8 mouse cellular contexts compared by ENCODE assay signal in genomic region chr3:87970939-87971488, GRCm38 (mm10). TPM values are rescaled to one million over a fixed set of nuclear protein-coding genes. Genes with fewer than 3 reads are reported as not detected.
A peak's percentile ranks its signal among the peaks of the same experiment; 100 is the strongest.
DNase-seq lines count a peak whose midpoint lies in the region; ATAC-seq lines count a peak whose summit lies in the region.

Gene Nes (plus strand): TSS chr3:87971078.

- H3K4me2 ChIP-seq in forebrain, embryonic 13.5 days, result peak within 1 kb of the TSS; percentile 96
- peak within 1 kb of the TSS; percentile 94 for H3K4me2 ChIP-seq in limb, embryonic 12.5 days
- peak within 1 kb of the TSS; percentile 94 for H3K4me2 ChIP-seq in midbrain, embryonic 13.5 days (replicated peaks)

- H3K27ac ChIP-seq in forebrain, embryonic 13.5 days, result peak within 1 kb of the TSS; percentile 98
- H3K27ac ChIP-seq in limb, embryonic 12.5 days, result peak within 1 kb of the TSS; percentile 35; the same call in 1 of the 2 replicates
- H3K27ac ChIP-seq in midbrain, embryonic 13.5 days, result peak within 1 kb of the TSS; percentile 90

- peak within 1 kb of the TSS; percentile 82 for H3K4me3 ChIP-seq in forebrain, embryonic 13.5 days
- H3K4me3 ChIP-seq in limb, embryonic 12.5 days (replicated peaks), result peak within 1 kb of the TSS; percentile 53
- H3K4me3 ChIP-seq in midbrain, embryonic 13.5 days (replicated peaks), result peak within 1 kb of the TSS; percentile 70

- ATAC-seq in forebrain, embryonic 13.5 days, result peak; percentile 69
- peak; percentile 14 to 18; a peak in 1 of 4 replicates for ATAC-seq in hematopoietic stem cell, adult 5-6 weeks (replicated peaks in 1 of 2; ENCODE audit: insufficient read depth in 1 of 2, low FRiP score in 2 of 2, low TSS enrichment in 1 of 2, low read depth in 1 of 2, poor library complexity in 2 of 2, severe bottlenecking in 2 of 2)
- ATAC-seq in limb, embryonic 12.5 days (ENCODE audit: insufficient number of reproducible peaks, insufficient read depth, low FRiP score, low TSS enrichment, low read depth), result peak; percentile 69; the same call in 1 of the 2 replicates
- peak; percentile 71 for ATAC-seq in midbrain, embryonic 13.5 days

- H3K9ac ChIP-seq in forebrain, embryonic 13.5 days, result peak within 1 kb of the TSS; percentile 94
- peak within 1 kb of the TSS; percentile 65 for H3K9ac ChIP-seq in limb, embryonic 12.5 days (replicated peaks)
- peak within 1 kb of the TSS; percentile 89 for H3K9ac ChIP-seq in midbrain, embryonic 13.5 days (replicated peaks)

- H3K9me3 ChIP-seq in forebrain, embryonic 13.5 days (replicated peaks), result no peaks in the 10 kb centered on the region
- no peaks in the 10 kb centered on the region for H3K9me3 ChIP-seq in limb, embryonic 12.5 days
- H3K9me3 ChIP-seq in midbrain, embryonic 13.5 days, result no peaks in the 10 kb centered on the region

- WGBS in forebrain, embryonic 13.5 days, result under 1% methylated on average over 44 of the region's 44 CpGs
- WGBS in limb, embryonic 12.5 days, result under 1% methylated on average over 44 of the region's 44 CpGs
- WGBS in midbrain, embryonic 13.5 days, result under 1% methylated on average over 44 of the region's 44 CpGs

- no peaks in the 10 kb centered on the region for H3K27me3 ChIP-seq in forebrain, embryonic 13.5 days
- peaks cover 50% of the 10 kb centered on the region for H3K27me3 ChIP-seq in limb, embryonic 12.5 days
- no peaks in the 10 kb centered on the region for H3K27me3 ChIP-seq in midbrain, embryonic 13.5 days

- peaks cover 9% of the 10 kb centered on the region for H3K36me3 ChIP-seq in forebrain, embryonic 13.5 days (ENCODE audit: poor library complexity, severe bottlenecking)
- no peaks in the 10 kb centered on the region; the same call in 1 of the 2 replicates for H3K36me3 ChIP-seq in limb, embryonic 12.5 days
- H3K36me3 ChIP-seq in midbrain, embryonic 13.5 days, result peaks cover 8% of the 10 kb centered on the region

- peak; percentile 82 for DNase-seq in 3134 (ENCODE audit: extremely low read depth, insufficient read length, low spot score)
- peak; percentile 93 for DNase-seq in R1 (ENCODE audit: low read depth, low spot score)
- no peak for DNase-seq in frontal cortex, adult 2 months (ENCODE audit: extremely low spot score in 1 of 2, low spot score in 1 of 2)
- no peak for DNase-seq in cerebellum, adult 11-12 months

- H3K4me1 ChIP-seq in forebrain, embryonic 13.5 days, result peaks cover 56% of the 10 kb centered on the region
- H3K4me1 ChIP-seq in limb, embryonic 12.5 days (replicated peaks), result peaks cover 48% of the 10 kb centered on the region
- H3K4me1 ChIP-seq in midbrain, embryonic 13.5 days (replicated peaks), result peaks cover 55% of the 10 kb centered on the region

RNA-seq across cellular contexts. Expression of gene Nes, which starts in this region (rescaled TPM):
- 76.3 and 79.9 TPM in 2 replicates for polyA plus RNA-seq in forebrain, embryonic 13.5 days (2015; fragmentation: Nextera tagmentation; extraction: Ambion mirVana)
- total RNA-seq in hematopoietic stem cell, adult 5-6 weeks (2017), result 0.35 and 0.88 TPM in 2 replicates
- polyA plus RNA-seq in limb, embryonic 12.5 days (2016; fragmentation: Nextera tagmentation; extraction: Ambion mirVana), result 29.4 and 32.5 TPM in 2 replicates
- polyA plus RNA-seq in midbrain, embryonic 13.5 days (2015; fragmentation: Nextera tagmentation; extraction: Ambion mirVana), result 61.9 and 77.6 TPM in 2 replicates
- polyA plus RNA-seq in frontal cortex, adult 2 months (2012; rRNA removed), result 4.3 and 4.8 TPM in 2 replicates

Comparison
In these comparisons a context has a peak if more than half of its experiments do, and no peak if none do; other contexts are left out.
1. Peak in ATAC-seq in hematopoietic stem cell, adult 5-6 weeks; RNA of the gene not detected or under 1 TPM.
2. DNase-seq: peak in 3134 (single experiment) and R1 (single experiment); none in frontal cortex, adult 2 months (0 of 2) and cerebellum, adult 11-12 months (single experiment).
3. ATAC-seq: peak in every context shown above with its lines; median percentile 71 in midbrain, embryonic 13.5 days; 69 in forebrain, embryonic 13.5 days; 69 in limb, embryonic 12.5 days; 16 in hematopoietic stem cell, adult 5-6 weeks.
4. H3K27ac ChIP-seq: peak in every context shown above with its lines; median percentile 98 in forebrain, embryonic 13.5 days; 90 in midbrain, embryonic 13.5 days; 35 in limb, embryonic 12.5 days.
5. Peak in every context shown above with its lines, with median percentiles within 50 percentile points of each other: H3K4me2 ChIP-seq, H3K4me3 ChIP-seq and H3K9ac ChIP-seq.